Mouse (Mus musculus) left cerebral cortex, adult 8-10 months (tissue): Measurements from ENCODE around the gene Kdm3a. TPM values are rescaled to one million over a fixed set of nuclear protein-coding genes. Genes with fewer than 3 reads are reported as not detected.
A peak's percentile ranks its signal among the peaks of the same experiment; 100 is the strongest.

Experiments used
- DNase-seq, 2 experiments: peaks; one replicate each; pipeline ENCODE4 v3.0.0; 2022; ENCODE audit warnings: low spot score in 2 of 2
- total RNA-seq, 4 experiments: library from RNA; stranded (reverse); gene quantifications; 2 replicates each; pipeline ENCODE4 v1.2.4; 2022

Gene Kdm3a
- total RNA-seq, 4 experiments from 2014 or later, result 49.7 to 56.4 (median 53.3) TPM

GRCm38 (mm10) chr6:71579478-71579877 lies 53.3 kb downstream of the Kdm3a start:
- no peak for DNase-seq

- no peak for DNase-seq
Measured at GRCm38 (mm10) chr6:71575359-71575758, 57.4 kb downstream of the Kdm3a start.

GRCm38 (mm10) chr6:71569025-71569424 lies 63.8 kb downstream of the Kdm3a start:
- no peak for DNase-seq

- DNase-seq, result no peak
Measured at GRCm38 (mm10) chr6:71568616-71569015, 64.2 kb downstream of the Kdm3a start.

GRCm38 (mm10) chr6:71556826-71557225 lies 76.0 kb downstream of the Kdm3a start:
- DNase-seq, result no peak

GRCm38 (mm10) chr6:71555507-71555951 lies 77.3 kb downstream of the Kdm3a start:
- DNase-seq, result no peak

- peak; percentile 93 to 96 for DNase-seq
Measured at GRCm38 (mm10) chr6:71543686-71544499, 88.9 kb downstream of the Kdm3a start, which contains the start of gene Chmp3. Gene Chmp3 (plus strand): TSS chr6:71543797.

Other genes starting within 250 kb of the Kdm3a start
- gene Rmnd5a, start 192.4 kb downstream of the Kdm3a start, total RNA-seq, result 100 to 1,000 TPM in 2 of 4 experiments, 10 to 100 TPM in 2; 89.3 to 105 (median 98.4) TPM
- gene Rnf103, start 139.1 kb downstream of the Kdm3a start, total RNA-seq, result 10 to 100 TPM; 52.4 to 53.7 (median 53.5) TPM
- 100 to 1,000 TPM; 105 to 122 (median 109) TPM for gene Chmp3, start 89.2 kb downstream of the Kdm3a start, total RNA-seq
- gene Reep1, start 74.6 kb upstream of the Kdm3a start, total RNA-seq, result 10 to 100 TPM; 77.8 to 89.9 (median 85.9) TPM
- gene Mrpl35, start 194.0 kb upstream of the Kdm3a start, total RNA-seq, result 10 to 100 TPM; 24.9 to 36.6 (median 29.2) TPM
- gene Immt, start 198.3 kb upstream of the Kdm3a start, total RNA-seq, result 100 to 1,000 TPM; 142 to 166 (median 150) TPM